In genomic region chr6:71493675-71494340, GRCm38 (mm10) we compare ENCODE assay signal across 8 mouse cellular contexts. TPM values are rescaled to one million over a fixed set of nuclear protein-coding genes. Genes with fewer than 3 reads are reported as not detected.
DNase-seq lines count a peak whose midpoint lies in the region; ATAC-seq lines count a peak whose summit lies in the region.

TSS of gene Rnf103 (plus strand) at chr6:71493894.

- peak within 1 kb of the TSS; percentile 68 for H3K4me3 ChIP-seq in hindbrain, embryonic 16.5 days (ENCODE audit: low read length)
- peak within 1 kb of the TSS; percentile 76 for H3K4me3 ChIP-seq in macrophage (ENCODE audit: inconsistent target)

- H3K79me2 ChIP-seq in macrophage (ENCODE audit: inconsistent target) = peaks cover 43% of the 10 kb centered on the region

- no peaks in the 10 kb centered on the region for H3K27me3 ChIP-seq in hindbrain, embryonic 16.5 days (replicated peaks; ENCODE audit: control insufficient read depth, insufficient read depth, low read length)

- WGBS in hindbrain, embryonic 16.5 days = under 1% methylated on average over 71 of the region's 79 CpGs
- under 1% methylated on average over 55 of the region's 79 CpGs for WGBS in macrophage (ENCODE audit: missing documents)

- H3K9ac ChIP-seq in hindbrain, embryonic 16.5 days (ENCODE audit: low read depth, low read length) = peak within 1 kb of the TSS; percentile 91

- no peaks in the 10 kb centered on the region for H3K36me3 ChIP-seq in hindbrain, embryonic 16.5 days (ENCODE audit: control insufficient read depth, insufficient read depth, low read length)
- H3K36me3 ChIP-seq in macrophage (ENCODE audit: inconsistent target) = peaks cover 8% of the 10 kb centered on the region; the same call in 1 of the 2 replicates

- peak; percentile 92 for DNase-seq in T-cell, adult 2 months (ENCODE audit: low spot score)
- peak; percentile 89 to 93 for DNase-seq in cerebellum, postnatal 36 days
- DNase-seq in gastrocnemius, adult 18-20 months (ENCODE audit: low spot score) = peak; percentile 89
- peak; percentile 81 to 91 for DNase-seq in left cerebral cortex, adult 18-20 months (ENCODE audit: low spot score in 2 of 2)
- DNase-seq in right cerebral cortex, adult 18-20 months = peak; percentile 89
- peak; percentile 71 for DNase-seq in urinary bladder, postnatal 10 days (ENCODE audit: low spot score)

- peak within 1 kb of the TSS; percentile 72 for H3K4me2 ChIP-seq in hindbrain, embryonic 16.5 days (ENCODE audit: low read length)

- peak within 1 kb of the TSS; percentile 97 for H3K27ac ChIP-seq in hindbrain, embryonic 16.5 days (ENCODE audit: low read depth, low read length)
- H3K27ac ChIP-seq in macrophage = peak within 1 kb of the TSS; percentile 62

- ATAC-seq in hindbrain, embryonic 16.5 days = peak; percentile 98

- peaks cover 9% of the 10 kb centered on the region for H3K4me1 ChIP-seq in hindbrain, embryonic 16.5 days (ENCODE audit: control insufficient read depth, insufficient read depth, low read depth, low read length)

- no peaks in the 10 kb centered on the region for H3K9me3 ChIP-seq in hindbrain, embryonic 16.5 days (ENCODE audit: control insufficient read depth, low read length)

RNA-seq across cellular contexts. Expression of gene Rnf103, which starts in this region (rescaled TPM):
- 10 to 100 TPM; 18.7 to 19.6 TPM for total RNA-seq in gastrocnemius, adult 18-20 months (2021)
- polyA plus RNA-seq in hindbrain, embryonic 16.5 days (2015; fragmentation: Nextera tagmentation; extraction: Ambion mirVana) = 14.0 and 21.5 TPM in 2 replicates
- total RNA-seq in left cerebral cortex, adult 18-20 months (2021) = 10 to 100 TPM; 48.6 to 52.3 TPM
- 100 to 1,000 TPM in 1 of 26 experiments, 10 to 100 TPM in 25; 18.2 to 104 (median 40.7) TPM for total RNA-seq in macrophage (2018; cell fraction: chromatin; rRNA removed)
- 10 to 100 TPM; 27.0 to 53.5 (median 36.1) TPM for total RNA-seq in macrophage (2018; cell fraction: cytosol; rRNA removed)
- 10 to 100 TPM; 28.0 to 81.1 (median 50.3) TPM for total RNA-seq in macrophage (2018; cell fraction: nucleus; rRNA removed)
- polyA plus RNA-seq in macrophage (2018) = 26.5 to 29.9 TPM (median 26.5 TPM) in 3 replicates

Comparison
In these comparisons a context has a peak if more than half of its experiments do, and no peak if none do; other contexts are left out.
1. Peak in every context shown above with its lines: DNase-seq, ATAC-seq, H3K4me3 ChIP-seq and H3K27ac ChIP-seq.